Mouse (Mus musculus) forebrain, embryonic 11.5 days (tissue): ENCODE measurements around the gene Fbxw5. TPM values are rescaled to one million over a fixed set of nuclear protein-coding genes. Genes with fewer than 3 reads are reported as not detected.
"Not testable (repeated sequence)": the region's sequence is repeated elsewhere in the genome, so short reads cannot be mapped to it uniquely, and the experiment has no call there.

Experiments used
- ATAC-seq: fragments of 200-750 bp; cut with Nextera tagmentation; replicated peaks from 2 replicates; pipeline ENCODE4 v1.8.0; 2017; ENCODE audit warnings: moderate TSS enrichment; ENCODE audit not compliant: low FRiP score
- DNase-seq: peaks from one replicate; pipeline ENCODE4 v3.0.0-alpha.2; 2017; ENCODE audit warnings: low spot score
- H3K27ac ChIP-seq: fragments of 300-500 bp; sonication (generic); 2 replicates; pipeline ENCODE4 v1.5.1; 2014; ENCODE audit warnings: low read depth, low read length
- H3K27me3 ChIP-seq: fragments of 300-500 bp; sonication (generic); 2 replicates; pipeline ENCODE4 v1.6.1; 2014; ENCODE audit warnings: mild to moderate bottlenecking, low read length, mixed read lengths; ENCODE audit not compliant: control insufficient read depth, insufficient read depth
- H3K36me3 ChIP-seq: fragments of 300-500 bp; sonication (generic); 2 replicates; pipeline ENCODE4 v1.6.1; 2014; ENCODE audit warnings: mild to moderate bottlenecking, low read length, moderate library complexity, mixed read lengths; ENCODE audit not compliant: control insufficient read depth, insufficient read depth
- H3K4me1 ChIP-seq: fragments of 300-500 bp; sonication (generic); replicated peaks from 2 replicates; pipeline ENCODE4 v1.6.1; 2014; ENCODE audit warnings: low read length, mixed read lengths; ENCODE audit not compliant: control insufficient read depth, insufficient read depth
- H3K4me2 ChIP-seq: fragments of 300-500 bp; sonication (generic); 2 replicates; pipeline ENCODE4 v1.6.1; 2014; ENCODE audit warnings: low read depth, mild to moderate bottlenecking, low read length, moderate library complexity, mixed read lengths; ENCODE audit not compliant: severe bottlenecking
- H3K4me3 ChIP-seq: fragments of 300-500 bp; sonication (generic); 2 replicates; pipeline ENCODE4 v1.5.1; 2014; ENCODE audit warnings: low read depth, low read length
- H3K9ac ChIP-seq: fragments of 300-500 bp; sonication (generic); 2 replicates; pipeline ENCODE4 v1.6.1; 2014; ENCODE audit warnings: low read length
- H3K9me3 ChIP-seq: fragments of 300-500 bp; sonication (generic); 2 replicates; pipeline ENCODE4 v1.6.1; 2016; ENCODE audit warnings: low read length, mixed read lengths; ENCODE audit not compliant: control insufficient read depth
- WGBS: fragments of 180-500 bp; shearing (Covaris S2); extraction: QIAGEN DNeasy Blood & Tissue Kit; methylation state at CpG from one replicate; pipeline ENCODE4 v1.1.7; 2014; 5-methylcytosine and 5-hydroxymethylcytosine counted together
- polyA plus RNA-seq: library from polyadenylated mRNA; unstranded; fragments of >200 nt; fragmentation: Nextera tagmentation; extraction: Ambion mirVana; gene quantifications from 2 replicates; pipeline ENCODE4 v1.2.1, GENCODE M21; 2014

Fbxw5 gene
- polyA plus RNA-seq, 1 experiment from 2014 or later = 96.1 TPM

DNA sequence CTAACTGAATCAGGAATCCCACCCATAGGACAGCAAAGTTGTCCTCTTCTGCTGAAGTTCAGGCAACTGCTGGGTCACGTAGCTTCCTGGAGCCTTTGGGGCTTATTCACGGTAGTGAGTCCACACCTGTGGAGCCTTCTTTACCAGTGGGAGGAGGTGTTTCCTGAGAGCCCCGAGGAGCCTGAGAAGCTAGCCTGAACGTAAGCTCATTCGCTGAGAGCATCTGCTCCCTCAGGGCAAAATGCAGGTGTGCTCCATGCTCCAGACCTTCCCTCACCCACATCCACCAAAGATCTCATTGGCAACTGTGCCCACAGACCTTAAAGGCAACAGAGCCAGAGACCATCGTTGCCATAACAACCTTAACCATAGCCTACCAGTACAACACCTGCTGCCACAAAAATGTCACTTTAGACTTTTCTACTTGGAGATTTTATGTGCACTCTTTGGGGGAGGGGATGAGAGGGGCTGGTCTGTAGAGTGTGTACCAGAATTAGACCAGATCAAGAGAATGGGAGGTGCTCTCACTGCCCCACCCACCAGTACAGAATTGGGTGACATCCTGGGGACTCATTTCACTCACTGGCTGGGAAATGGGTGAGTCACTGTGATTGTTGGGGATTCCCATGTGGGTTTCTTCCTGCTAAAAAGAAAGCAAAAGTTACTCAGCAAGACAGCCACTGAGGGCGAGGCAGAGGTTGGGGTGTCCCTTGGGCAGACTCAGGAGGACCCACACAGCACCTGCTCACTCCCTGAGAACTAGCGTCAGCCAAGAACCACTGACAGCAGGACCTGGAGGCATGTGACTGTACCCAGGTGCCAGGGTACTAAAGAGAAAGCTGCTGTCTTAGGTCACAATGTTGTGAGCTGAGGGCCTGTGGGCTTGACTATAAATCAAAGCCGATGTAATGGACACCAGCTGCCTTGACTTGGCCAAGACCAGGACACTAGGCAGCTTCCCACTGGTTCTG, 48.8 kb downstream of the Fbxw5 start:
- ATAC-seq (no peak), DNase-seq (no peak)
- no peak overlapping the region for H3K4me2 ChIP-seq
- no peaks in the 10 kb centered on the region for H3K9me3 ChIP-seq
- no peaks in the 10 kb centered on the region for H3K27me3 ChIP-seq
- no peak overlapping the region for H3K27ac ChIP-seq
- H3K36me3 ChIP-seq = no peaks in the 10 kb centered on the region
- H3K9ac ChIP-seq = no peak overlapping the region
- 84% methylated on average over 9 of the region's 9 CpGs for WGBS
- peaks cover 4% of the 10 kb centered on the region for H3K4me1 ChIP-seq
- H3K4me3 ChIP-seq = no peak overlapping the region

DNA sequence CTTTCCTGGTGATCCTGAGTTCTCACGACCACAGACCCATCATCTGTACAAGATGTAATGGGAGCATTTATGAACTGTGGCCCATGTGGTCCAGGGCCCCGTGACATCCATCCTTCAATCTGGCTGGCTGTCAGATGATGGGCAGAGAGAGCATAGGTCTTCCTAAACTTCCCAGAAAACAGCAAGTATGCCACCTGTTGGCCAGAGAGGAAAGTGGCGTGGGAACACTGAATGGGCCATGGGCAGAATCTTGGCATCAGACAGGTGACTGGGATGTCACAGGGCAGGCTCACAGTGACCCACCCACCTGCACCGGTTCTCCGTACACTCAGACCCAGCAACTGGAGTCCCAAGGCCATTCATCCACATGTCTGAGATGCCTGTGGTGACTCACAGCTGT, 50.6 kb downstream of the Fbxw5 start:
- 25% methylated on average over 5 of the region's 5 CpGs for WGBS
- H3K4me3 ChIP-seq = no peak overlapping the region
- no peak for DNase-seq
- H3K27me3 ChIP-seq = no peaks in the 10 kb centered on the region
- no peak overlapping the region for H3K27ac ChIP-seq
- H3K36me3 ChIP-seq = no peaks in the 10 kb centered on the region
- H3K4me2 ChIP-seq = no peak overlapping the region
- ATAC-seq = no peak
- no peaks in the 10 kb centered on the region for H3K9me3 ChIP-seq
- no peak overlapping the region for H3K9ac ChIP-seq
- no peaks in the 10 kb centered on the region; the same call in 1 of the 2 replicates for H3K4me1 ChIP-seq

DNA sequence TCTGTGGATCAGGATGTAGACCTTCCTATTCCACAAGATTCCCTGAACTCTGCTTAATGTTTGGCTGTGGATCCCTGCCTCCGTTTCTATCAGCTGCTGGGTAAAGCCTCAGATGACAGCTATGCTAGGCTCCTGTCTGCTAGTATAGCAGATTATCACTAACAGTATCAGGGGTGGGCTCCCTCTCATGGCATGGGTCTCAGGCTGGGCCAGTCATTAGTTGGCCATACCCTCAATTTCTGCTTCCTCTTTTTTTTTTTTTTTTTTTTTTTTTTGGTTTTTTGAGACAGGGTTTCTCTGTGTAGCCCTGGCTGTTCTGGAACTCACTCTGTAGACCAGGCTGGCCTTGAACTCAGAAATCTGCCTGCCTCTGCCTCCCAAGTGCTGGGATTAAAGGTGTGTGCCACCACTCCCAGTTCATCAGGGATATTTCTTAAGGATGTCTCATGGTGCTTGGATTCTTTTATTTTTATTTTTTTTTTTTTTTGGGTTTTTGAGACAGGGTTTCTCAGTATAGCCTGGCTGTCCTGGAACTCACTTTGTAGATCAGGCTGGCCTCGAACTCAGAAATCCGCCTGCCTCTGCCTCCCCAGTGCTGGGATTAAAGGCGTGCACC, 52.7 kb downstream of the Fbxw5 start:
- H3K27me3 ChIP-seq, H3K4me2 ChIP-seq, H3K36me3 ChIP-seq, H3K27ac ChIP-seq, DNase-seq, H3K4me1 ChIP-seq, ATAC-seq, H3K9ac ChIP-seq, H3K4me3 ChIP-seq, H3K9me3 ChIP-seq: not testable (repeated sequence)
- 86% methylated on average over 4 of the region's 4 CpGs for WGBS

Other genes starting within 250 kb of the Fbxw5 start
- gene Tmem203, start 245.3 kb upstream of the Fbxw5 start, polyA plus RNA-seq = 13.6 and 15.8 TPM in 2 replicates
- 4.6 and 7.3 TPM in 2 replicates for gene Tprn, start 238.1 kb upstream of the Fbxw5 start, polyA plus RNA-seq
- gene Ssna1, start 228.3 kb upstream of the Fbxw5 start, polyA plus RNA-seq = 222 and 238 TPM in 2 replicates
- 116 and 126 TPM in 2 replicates for gene Anapc2, start 228.3 kb upstream of the Fbxw5 start, polyA plus RNA-seq
- gene Tmem210, start 212.6 kb upstream of the Fbxw5 start, polyA plus RNA-seq = not detected in 2 replicates
- not detected in 2 replicates for gene Lrrc26, start 210.8 kb upstream of the Fbxw5 start, polyA plus RNA-seq
- gene Grin1, start 181.6 kb upstream of the Fbxw5 start, polyA plus RNA-seq = 1.7 and 2.1 TPM in 2 replicates
- 75.7 and 77.8 TPM in 2 replicates for gene Man1b1, start 168.4 kb upstream of the Fbxw5 start, polyA plus RNA-seq
- gene Dpp7, start 144.4 kb upstream of the Fbxw5 start, polyA plus RNA-seq = 20.1 and 20.5 TPM in 2 replicates
- 3.1 and 5.4 TPM in 2 replicates for gene Uap1l1, start 135.1 kb upstream of the Fbxw5 start, polyA plus RNA-seq
- 79.0 and 85.0 TPM in 2 replicates for gene Sapcd2, start 128.4 kb upstream of the Fbxw5 start, polyA plus RNA-seq
- 0.23 TPM in 1 of 2 replicates, not detected in the other for gene Entpd2, start 104.9 kb upstream of the Fbxw5 start, polyA plus RNA-seq
- 120 and 128 TPM in 2 replicates for gene Npdc1, start 101.4 kb upstream of the Fbxw5 start, polyA plus RNA-seq
- not detected in 2 replicates for gene Fut7, start 77.5 kb upstream of the Fbxw5 start, polyA plus RNA-seq
- 9.9 and 10.2 TPM in 2 replicates for gene Abca2, start 72.0 kb upstream of the Fbxw5 start, polyA plus RNA-seq
- 0.61 and 0.77 TPM in 2 replicates for gene Clic3, start 43.9 kb upstream of the Fbxw5 start, polyA plus RNA-seq
- 22.9 and 24.2 TPM in 2 replicates for gene Paxx, start 39.7 kb upstream of the Fbxw5 start, polyA plus RNA-seq
- gene Ptgds, start 30.7 kb upstream of the Fbxw5 start, polyA plus RNA-seq = 0.69 and 0.73 TPM in 2 replicates
- not detected in 2 replicates for gene Lcn12, start 6.8 kb upstream of the Fbxw5 start, polyA plus RNA-seq
- gene C8g, start 969 bp downstream of the Fbxw5 start, polyA plus RNA-seq = 5.5 and 5.9 TPM in 2 replicates
- 37.2 and 40.1 TPM in 2 replicates for gene Traf2, start 46.2 kb downstream of the Fbxw5 start, polyA plus RNA-seq
- gene Edf1, start 57.1 kb downstream of the Fbxw5 start, polyA plus RNA-seq = 353 and 371 TPM in 2 replicates
- gene Mamdc4, start 74.1 kb downstream of the Fbxw5 start, polyA plus RNA-seq = 1.3 and 5.0 TPM in 2 replicates
- 144 and 164 TPM in 2 replicates for gene Phpt1, start 74.5 kb downstream of the Fbxw5 start, polyA plus RNA-seq
- gene Ajm1, start 81.0 kb downstream of the Fbxw5 start, polyA plus RNA-seq = 0.28 and 0.69 TPM in 2 replicates
- 77.1 and 81.5 TPM in 2 replicates for gene Rabl6, start 107.8 kb downstream of the Fbxw5 start, polyA plus RNA-seq
- gene Ccdc183, start 116.9 kb downstream of the Fbxw5 start, polyA plus RNA-seq = 0.13 and 0.21 TPM in 2 replicates
- gene Tmem141, start 121.3 kb downstream of the Fbxw5 start, polyA plus RNA-seq = 12.6 and 17.9 TPM in 2 replicates
- gene Fcna, start 127.3 kb downstream of the Fbxw5 start, polyA plus RNA-seq = 0.95 and 0.97 TPM in 2 replicates
- gene Lcn8, start 152.4 kb downstream of the Fbxw5 start, polyA plus RNA-seq = not detected in 2 replicates
- not detected in 2 replicates for gene Lcn5, start 157.2 kb downstream of the Fbxw5 start, polyA plus RNA-seq
- not detected in 2 replicates for gene Lcn6, start 176.0 kb downstream of the Fbxw5 start, polyA plus RNA-seq
- not detected in 2 replicates for gene Lcn10, start 182.0 kb downstream of the Fbxw5 start, polyA plus RNA-seq
- not detected in 2 replicates for gene Obp2a, start 199.3 kb downstream of the Fbxw5 start, polyA plus RNA-seq
- gene Bmyc, start 206.0 kb downstream of the Fbxw5 start, polyA plus RNA-seq = 68.5 and 71.2 TPM in 2 replicates
- gene Obp2b, start 236.3 kb downstream of the Fbxw5 start, polyA plus RNA-seq = not detected in 2 replicates